Mouse (Mus musculus) ES-E14 (cell line): Measurements from ENCODE around the gene Hivep3. TPM values are rescaled to one million over a fixed set of nuclear protein-coding genes. Genes with fewer than 3 reads are reported as not detected.

Experiments used
- DNase-seq: peaks from one replicate; pipeline ENCODE4 v3.0.0-alpha.2; 2013; ENCODE audit warnings: low read depth, low spot score
- H3K27ac ChIP-seq: 2 replicates; pipeline ENCODE4 v1.5.1; 2012; ENCODE audit warnings: low read depth, mild to moderate bottlenecking, low read length, moderate library complexity, mixed read lengths; ENCODE audit not compliant: poor library complexity, insufficient read depth, severe bottlenecking
- H3K36me3 ChIP-seq: 2 replicates; pipeline ENCODE4 v1.6.1; 2012; ENCODE audit warnings: mild to moderate bottlenecking, low read length, moderate library complexity, mixed read lengths; ENCODE audit not compliant: control insufficient read depth, poor library complexity, insufficient read depth, severe bottlenecking
- H3K4me1 ChIP-seq, 2 experiments: fragments of 150-350 bp in 1 of 2; sonication (generic) in 1 of 2; 2 replicates each; pipeline ENCODE4 v1.6.1; 2012; ENCODE audit warnings: low read length in 2 of 2, mild to moderate bottlenecking in 1 of 2, mixed read lengths in 1 of 2; ENCODE audit not compliant: control insufficient read depth in 2 of 2, insufficient read depth in 2 of 2, poor library complexity in 1 of 2
- H3K4me3 ChIP-seq, 2 experiments: fragments of 150-350 bp in 1 of 2; sonication (generic) in 1 of 2; 2 replicates each; pipeline ENCODE4 v1.5.1; 2012; ENCODE audit warnings: low read length in 2 of 2, low read depth in 1 of 2, mild to moderate bottlenecking in 1 of 2, mixed read lengths in 1 of 2; ENCODE audit not compliant: insufficient read depth in 1 of 2, poor library complexity in 1 of 2, severe bottlenecking in 1 of 2
- H3K9ac ChIP-seq: 2 replicates; pipeline ENCODE4 v1.6.1; 2012; ENCODE audit warnings: low read depth, mild to moderate bottlenecking, low read length, mixed read lengths; ENCODE audit not compliant: poor library complexity, insufficient read depth, severe bottlenecking
- H3K9me3 ChIP-seq: fragments of 150-350 bp; sonication (generic); 2 replicates; pipeline ENCODE4 v1.6.1; 2012; ENCODE audit warnings: low read depth, mild to moderate bottlenecking, low read length; ENCODE audit not compliant: control insufficient read depth, insufficient read depth
- CHD2 ChIP-seq: IDR thresholded peaks from 2 replicates; pipeline ENCODE4 v1.6.1; 2014; ENCODE audit warnings: mild to moderate bottlenecking, low read depth, low read length, inconsistent platforms
- HCFC1 ChIP-seq: IDR thresholded peaks from 2 replicates; pipeline ENCODE4 v1.6.1; 2012; ENCODE audit warnings: low read length, inconsistent platforms, borderline replicate concordance; ENCODE audit not compliant: insufficient read depth
- MAFK ChIP-seq: IDR thresholded peaks from 2 replicates; pipeline ENCODE4 v1.6.1; 2014; ENCODE audit warnings: mild to moderate bottlenecking, low read depth, low read length, inconsistent platforms; ENCODE audit not compliant: insufficient read depth
- ZC3H11A ChIP-seq: IDR thresholded peaks from 2 replicates; pipeline ENCODE4 v1.6.1; 2012; ENCODE audit warnings: low read depth, mild to moderate bottlenecking, inconsistent platforms, low read length, borderline replicate concordance
- ZNF384 ChIP-seq: IDR thresholded peaks from 2 replicates; pipeline ENCODE4 v1.6.1; 2012; ENCODE audit warnings: low read depth, low read length, inconsistent platforms
- in situ Hi-C, 2 experiments: fragments of 600-800 bp; cut with MboI; formaldehyde crosslinking; loops; one replicate each; pipeline ENCODE4 v1.15.1; 2025; ENCODE audit warnings: low sequenced_read_pairs in 2 of 2, inconsistent platforms in 1 of 2; ENCODE audit not compliant: unreplicated experiment in 2 of 2
- total RNA-seq: library from RNA; depleted of rRNA; stranded (reverse); fragments of 300-350 nt; gene quantifications from 2 replicates; pipeline ENCODE4 v1.2.3, GENCODE M21; 2012; rRNA removed

The Hivep3 gene
- total RNA-seq, 1 experiment = 1.4 TPM

- H3K27ac ChIP-seq = no peak overlapping the region
- no peak overlapping the region for H3K9ac ChIP-seq
- TF ChIP-seq MAFK (no peak), ZNF384 (no peak), CHD2 (no peak), ZC3H11A (no peak), HCFC1 (no peak)
- no peak overlapping the region for H3K4me3 ChIP-seq
- no peaks in the 10 kb centered on the region for H3K9me3 ChIP-seq
- H3K4me1 ChIP-seq = no peaks in the 10 kb centered on the region; a peak in 1 of 4 replicates
- in situ Hi-C loops = no loop called here
- DNase-seq = peak; percentile 46
- H3K36me3 ChIP-seq = no peaks in the 10 kb centered on the region
Observed at GRCm38 (mm10) chr4:120186934-120187333, 453.4 kb downstream of the Hivep3 start.

Other genes starting within 250 kb of the Hivep3 start
- 1.1 and 1.5 TPM in 2 replicates for gene Rimkla, start 241.2 kb upstream of the Hivep3 start, total RNA-seq
- gene Foxj3, start 196.8 kb upstream of the Hivep3 start, total RNA-seq = 17.4 and 17.7 TPM in 2 replicates
- 3.1 and 5.2 TPM in 2 replicates for gene Frg2f1, start 194.3 kb upstream of the Hivep3 start, total RNA-seq
- gene Guca2a, start 96.1 kb upstream of the Hivep3 start, total RNA-seq = not detected in 2 replicates
- not detected in 2 replicates for gene Guca2b, start 74.8 kb upstream of the Hivep3 start, total RNA-seq